Mouse (Mus musculus) embryonic fibroblast, embryonic 13.5 days (primary cell): ENCODE data around the gene Serpinb1b. TPM values are rescaled to one million over a fixed set of nuclear protein-coding genes. Genes with fewer than 3 reads are reported as not detected.
"Not testable (repeated sequence)": the region's sequence is repeated elsewhere in the genome, so short reads cannot be mapped to it uniquely, and the experiment has no call there.

ENCODE experiments used
- H3K27ac ChIP-seq: 2 replicates; pipeline ENCODE4 v1.5.1; 2012; ENCODE audit warnings: low read length, control low read depth, inconsistent platforms; ENCODE audit not compliant: insufficient read depth
- H3K4me1 ChIP-seq: 2 replicates; pipeline ENCODE4 v1.6.1; 2011; ENCODE audit warnings: low read length; ENCODE audit not compliant: control insufficient read depth, insufficient read depth
- H3K4me3 ChIP-seq: 2 replicates; pipeline ENCODE4 v1.5.1; 2011; ENCODE audit warnings: mild to moderate bottlenecking, control low read depth, low read length; ENCODE audit not compliant: insufficient read depth
- CTCF ChIP-seq: IDR thresholded peaks from 2 replicates; pipeline ENCODE4 v1.5.1; 2011; ENCODE audit warnings: mild to moderate bottlenecking, control low read depth, low read length, moderate library complexity, borderline replicate concordance; ENCODE audit not compliant: insufficient read depth
- POLR2A ChIP-seq: IDR thresholded peaks from 2 replicates; pipeline ENCODE4 v1.6.1; 2011; ENCODE audit warnings: low read depth, mild to moderate bottlenecking, control low read depth, low read length, moderate library complexity
- polyA plus RNA-seq: library from polyadenylated mRNA; stranded (reverse); fragments of >200 nt; gene quantifications from 2 replicates; pipeline ENCODE4 v1.2.4, GENCODE M21; 2011; ENCODE audit warnings: low read depth; ENCODE audit not compliant: missing spikeins, insufficient read length

The Serpinb1b gene
- polyA plus RNA-seq: not detected in 2 replicates

- no peaks in the 10 kb centered on the region for H3K4me1 ChIP-seq
- no peak for TF ChIP-seq CTCF
- no peak within 1 kb of the TSS for H3K4me3 ChIP-seq
- H3K27ac ChIP-seq: no peak within 1 kb of the TSS
These were observed at the start of gene Serpinb1b for GRCm38 (mm10) chr13:33078056-33078705. TSS of gene Serpinb1b (plus strand) at chr13:33078575.

GRCm38 (mm10) chr13:33029478-33029877 is 48.9 kb upstream of the Serpinb1b start:
- not testable (repeated sequence) for H3K27ac ChIP-seq, H3K4me3 ChIP-seq
- peaks cover 13% of the 10 kb centered on the region for H3K4me1 ChIP-seq

GRCm38 (mm10) chr13:33030281-33030680 is 48.1 kb upstream of the Serpinb1b start:
- H3K4me1 ChIP-seq: peaks cover 13% of the 10 kb centered on the region
- no peak overlapping the region for H3K4me3 ChIP-seq
- H3K27ac ChIP-seq: no peak overlapping the region
- TF ChIP-seq POLR2A (no peak), CTCF (no peak)

GRCm38 (mm10) chr13:33035506-33035905 is 42.9 kb upstream of the Serpinb1b start:
- no peaks in the 10 kb centered on the region for H3K4me1 ChIP-seq
- TF ChIP-seq CTCF (no peak), POLR2A (no peak)
- H3K27ac ChIP-seq: no peak overlapping the region
- no peak overlapping the region for H3K4me3 ChIP-seq

GRCm38 (mm10) chr13:33043542-33043941 is 34.8 kb upstream of the Serpinb1b start:
- H3K4me1 ChIP-seq: no peaks in the 10 kb centered on the region
- H3K4me3 ChIP-seq: no peak overlapping the region
- no peak overlapping the region for H3K27ac ChIP-seq
- no peak for TF ChIP-seq CTCF

- Histone ChIP-seq H3K27ac (no peak overlapping the region), H3K4me1 (no peaks in the 10 kb centered on the region), H3K4me3 (no peak overlapping the region)
- no peak for TF ChIP-seq POLR2A
- TF ChIP-seq CTCF: no peak
These were observed 31.1 kb upstream of the Serpinb1b start for GRCm38 (mm10) chr13:33047234-33047633.

- Histone ChIP-seq H3K4me3 (no peak overlapping the region), H3K27ac (no peak overlapping the region), H3K4me1 (no peaks in the 10 kb centered on the region)
- TF ChIP-seq CTCF: no peak
- TF ChIP-seq POLR2A: no peak
These were observed 30.2 kb upstream of the Serpinb1b start for GRCm38 (mm10) chr13:33048187-33048586.

GRCm38 (mm10) chr13:33051697-33052096 is 26.7 kb upstream of the Serpinb1b start:
- TF ChIP-seq CTCF: no peak
- H3K4me1 ChIP-seq: no peaks in the 10 kb centered on the region
- H3K27ac ChIP-seq: no peak overlapping the region
- no peak overlapping the region for H3K4me3 ChIP-seq

GRCm38 (mm10) chr13:33063048-33063447 is 15.3 kb upstream of the Serpinb1b start:
- Histone ChIP-seq H3K27ac (no peak overlapping the region), H3K4me1 (no peaks in the 10 kb centered on the region)
- TF ChIP-seq CTCF (no peak), POLR2A (no peak)

GRCm38 (mm10) chr13:33067387-33067977 is 10.9 kb upstream of the Serpinb1b start:
- Histone ChIP-seq H3K4me3 (no peak overlapping the region), H3K27ac (peak overlapping the region; percentile 32), H3K4me1 (no peaks in the 10 kb centered on the region)
- TF ChIP-seq POLR2A (no peak), CTCF (no peak)

More at GRCm38 (mm10) chr13:33063048-33063447, 15.3 kb upstream of the Serpinb1b start:
- H3K4me3 ChIP-seq: no peak overlapping the region

GRCm38 (mm10) chr13:33068164-33068563 is 10.2 kb upstream of the Serpinb1b start:
- Histone ChIP-seq H3K4me3 (no peak overlapping the region), H3K4me1 (no peaks in the 10 kb centered on the region), H3K27ac (peak overlapping the region; percentile 32; the same call in 1 of the 2 replicates)
- TF ChIP-seq POLR2A: no peak
- TF ChIP-seq CTCF: no peak
